Mouse (Mus musculus) hindbrain, embryonic 14.5 days (tissue): ENCODE results near the gene Ppp1r16b. TPM values are rescaled to one million over a fixed set of nuclear protein-coding genes. Genes with fewer than 3 reads are reported as not detected.

ENCODE experiments used
- ATAC-seq: fragments of 200-750 bp; cut with Nextera tagmentation; 2 replicates; pipeline ENCODE4 v1.8.0; 2017; ENCODE audit warnings: moderate number of reproducible peaks, mild to moderate bottlenecking, moderate TSS enrichment, moderate library complexity; ENCODE audit not compliant: low FRiP score
- DNase-seq: peaks from one replicate; pipeline ENCODE4 v3.0.0-alpha.2; 2015; ENCODE audit warnings: low spot score
- H3K27ac ChIP-seq: fragments of 300-500 bp; sonication (generic); 2 replicates; pipeline ENCODE4 v1.5.1; 2014; ENCODE audit warnings: mild to moderate bottlenecking, moderate library complexity
- H3K27me3 ChIP-seq: fragments of 300-500 bp; sonication (generic); 2 replicates; pipeline ENCODE4 v1.6.1; 2014; ENCODE audit warnings: mild to moderate bottlenecking, low read length, mixed read lengths; ENCODE audit not compliant: control insufficient read depth, insufficient read depth
- H3K36me3 ChIP-seq: fragments of 300-500 bp; sonication (generic); replicated peaks from 2 replicates; pipeline ENCODE4 v1.6.1; 2014; ENCODE audit not compliant: control insufficient read depth, insufficient read depth
- H3K4me1 ChIP-seq: fragments of 300-500 bp; sonication (generic); replicated peaks from 2 replicates; pipeline ENCODE4 v1.6.1; 2014; ENCODE audit warnings: antibody characterized with exemption, low read length, mixed read lengths; ENCODE audit not compliant: control insufficient read depth, insufficient read depth
- H3K4me2 ChIP-seq: fragments of 300-500 bp; sonication (generic); replicated peaks from 2 replicates; pipeline ENCODE4 v1.6.1; 2014; ENCODE audit warnings: mild to moderate bottlenecking, moderate library complexity
- H3K4me3 ChIP-seq: fragments of 300-500 bp; sonication (generic); replicated peaks from 2 replicates; pipeline ENCODE4 v1.5.1; 2014; ENCODE audit warnings: mild to moderate bottlenecking, low read length
- H3K9ac ChIP-seq: fragments of 300-500 bp; sonication (generic); 2 replicates; pipeline ENCODE4 v1.6.1; 2014
- H3K9me3 ChIP-seq: fragments of 300-500 bp; sonication (generic); 2 replicates; pipeline ENCODE4 v1.6.1; 2016; ENCODE audit warnings: low read length; ENCODE audit not compliant: control insufficient read depth
- WGBS: fragments of 180-500 bp; shearing (Covaris S2); extraction: QIAGEN DNeasy Blood & Tissue Kit; methylation state at CpG from one replicate; pipeline ENCODE4 v1.1.7; 2014; 5-methylcytosine and 5-hydroxymethylcytosine counted together
- polyA plus RNA-seq: library from polyadenylated mRNA; unstranded; fragments of >200 nt; fragmentation: Nextera tagmentation; extraction: Ambion mirVana; gene quantifications from 2 replicates; pipeline ENCODE4 v1.2.1, GENCODE M21; 2014

Ppp1r16b gene
- polyA plus RNA-seq: 20.0 and 20.8 TPM in 2 replicates

- Histone ChIP-seq H3K4me2 (no peak within 1 kb of the TSS), H3K9ac (no peak within 1 kb of the TSS), H3K27me3 (peaks cover 11% of the 10 kb centered on the region), H3K36me3 (no peaks in the 10 kb centered on the region), H3K4me3 (no peak within 1 kb of the TSS), H3K9me3 (no peaks in the 10 kb centered on the region), H3K27ac (no peak within 1 kb of the TSS), H3K4me1 (0 out of 2 replicates have a peak, but pooled peaks cover 10% of the 10 kb centered on the region)
- WGBS: 73% methylated on average over 4 of the region's 4 CpGs
- ATAC-seq (no peak), DNase-seq (no peak)
Measured at GRCm38 (mm10) chr2:158665098-158665497, at the start of gene Ppp1r16b. Gene Ppp1r16b, plus strand, starts transcription at chr2:158665398.

DNA sequence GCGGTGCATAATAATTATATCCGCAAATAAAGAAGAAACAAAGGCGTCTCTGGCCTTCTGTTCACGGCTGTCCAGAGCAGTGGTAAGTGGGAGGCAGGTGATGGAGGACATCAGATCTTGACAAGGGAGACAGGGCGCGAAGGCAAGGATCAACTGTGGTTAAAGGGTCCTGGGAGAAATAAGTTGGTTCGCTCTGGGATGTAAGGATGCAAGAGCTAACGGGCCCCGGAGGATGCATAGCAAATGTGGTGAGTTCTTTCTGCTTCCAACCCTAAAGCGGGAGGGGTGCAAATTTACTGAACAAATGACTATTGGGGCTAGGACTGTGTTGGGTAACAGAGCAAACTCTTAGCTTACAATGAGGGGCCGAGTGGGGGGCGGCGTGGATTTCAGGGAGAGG is 49.5 kb upstream of the Ppp1r16b start:
- H3K27me3 ChIP-seq: peaks cover 80% of the 10 kb centered on the region
- H3K27ac ChIP-seq: peak overlapping the region; percentile 97
- H3K4me3 ChIP-seq: peak overlapping the region; percentile 54
- WGBS: 2% methylated on average over 13 of the region's 13 CpGs
- ATAC-seq (no peak), DNase-seq (no peak)
- H3K9me3 ChIP-seq: no peaks in the 10 kb centered on the region
- 0 out of 2 replicates have a peak, but pooled peaks cover 7% of the 10 kb centered on the region for H3K36me3 ChIP-seq
- H3K4me1 ChIP-seq: peaks cover 11% of the 10 kb centered on the region; the same call in 1 of the 2 replicates
- H3K4me2 ChIP-seq: peak overlapping the region; percentile 66
- H3K9ac ChIP-seq: peak overlapping the region; percentile 89

- peaks cover 74% of the 10 kb centered on the region for H3K27me3 ChIP-seq
- H3K9me3 ChIP-seq: no peaks in the 10 kb centered on the region
- peak overlapping the region; percentile 66 for H3K4me2 ChIP-seq
- 0 out of 2 replicates have a peak, but pooled peaks cover 7% of the 10 kb centered on the region for H3K36me3 ChIP-seq
- peak overlapping the region; percentile 54 for H3K4me3 ChIP-seq
- 0% methylated on average over 12 of the region's 12 CpGs for WGBS
- DNase-seq (peak; percentile 63), ATAC-seq (peak; percentile 64)
- peaks cover 11% of the 10 kb centered on the region; the same call in 1 of the 2 replicates for H3K4me1 ChIP-seq
- peak overlapping the region; percentile 89 for H3K9ac ChIP-seq
- peak overlapping the region; percentile 97 for H3K27ac ChIP-seq
Measured at GRCm38 (mm10) chr2:158616296-158616695, 48.9 kb upstream of the Ppp1r16b start.

- peaks cover 69% of the 10 kb centered on the region for H3K27me3 ChIP-seq
- peak overlapping the region; percentile 66 for H3K4me2 ChIP-seq
- 0 out of 2 replicates have a peak, but pooled peaks cover 7% of the 10 kb centered on the region for H3K36me3 ChIP-seq
- peak overlapping the region; percentile 54 for H3K4me3 ChIP-seq
- H3K4me1 ChIP-seq: peaks cover 11% of the 10 kb centered on the region; the same call in 1 of the 2 replicates
- DNase-seq: no peak
- no peaks in the 10 kb centered on the region for H3K9me3 ChIP-seq
- H3K9ac ChIP-seq: peak overlapping the region; percentile 89
- ATAC-seq: peak; percentile 11; the same call in 1 of the 2 replicates
- WGBS: 5% methylated on average over 11 of the region's 11 CpGs
- H3K27ac ChIP-seq: peak overlapping the region; percentile 97
Measured at GRCm38 (mm10) chr2:158616790-158617189, 48.4 kb upstream of the Ppp1r16b start.

- Histone ChIP-seq H3K4me3 (peak within 1 kb of the TSS; percentile 72), H3K36me3 (peaks cover 17% of the 10 kb centered on the region), H3K27me3 (no peaks in the 10 kb centered on the region), H3K27ac (peak within 1 kb of the TSS; percentile 86), H3K9ac (peak within 1 kb of the TSS; percentile 69), H3K4me2 (peak within 1 kb of the TSS; percentile 71), H3K4me1 (peaks cover 15% of the 10 kb centered on the region), H3K9me3 (no peaks in the 10 kb centered on the region)
- under 1% methylated on average over 39 of the region's 39 CpGs for WGBS
- DNase-seq (peak; percentile 94), ATAC-seq (peak; percentile 93)
Measured at GRCm38 (mm10) chr2:158624718-158625222, 40.4 kb upstream of the Ppp1r16b start, which contains the start of gene Actr5. Gene Actr5, plus strand, starts transcription at chr2:158624888.

- H3K27me3 ChIP-seq: no peaks in the 10 kb centered on the region
- peak overlapping the region; percentile 86 for H3K27ac ChIP-seq
- under 1% methylated on average over 34 of the region's 44 CpGs for WGBS
- peaks cover 21% of the 10 kb centered on the region for H3K36me3 ChIP-seq
- H3K9ac ChIP-seq: peak overlapping the region; percentile 69
- H3K4me2 ChIP-seq: peak overlapping the region; percentile 71
- ATAC-seq (peak; percentile 52; the same call in 1 of the 2 replicates), DNase-seq (no peak)
- H3K9me3 ChIP-seq: no peaks in the 10 kb centered on the region
- peaks cover 15% of the 10 kb centered on the region for H3K4me1 ChIP-seq
- peak overlapping the region; percentile 72 for H3K4me3 ChIP-seq
Measured at GRCm38 (mm10) chr2:158625231-158625630, 40.0 kb upstream of the Ppp1r16b start.

GRCm38 (mm10) chr2:158625697-158626096 is 39.5 kb upstream of the Ppp1r16b start:
- Histone ChIP-seq H3K27ac (no peak overlapping the region), H3K4me3 (peak overlapping the region; percentile 72), H3K36me3 (peaks cover 23% of the 10 kb centered on the region), H3K27me3 (no peaks in the 10 kb centered on the region), H3K9me3 (no peaks in the 10 kb centered on the region), H3K4me1 (peaks cover 15% of the 10 kb centered on the region), H3K4me2 (peak overlapping the region; percentile 71), H3K9ac (peak overlapping the region; percentile 69)
- DNase-seq: no peak
- ATAC-seq: no peak
- 42% methylated on average over 8 of the region's 8 CpGs for WGBS

DNA sequence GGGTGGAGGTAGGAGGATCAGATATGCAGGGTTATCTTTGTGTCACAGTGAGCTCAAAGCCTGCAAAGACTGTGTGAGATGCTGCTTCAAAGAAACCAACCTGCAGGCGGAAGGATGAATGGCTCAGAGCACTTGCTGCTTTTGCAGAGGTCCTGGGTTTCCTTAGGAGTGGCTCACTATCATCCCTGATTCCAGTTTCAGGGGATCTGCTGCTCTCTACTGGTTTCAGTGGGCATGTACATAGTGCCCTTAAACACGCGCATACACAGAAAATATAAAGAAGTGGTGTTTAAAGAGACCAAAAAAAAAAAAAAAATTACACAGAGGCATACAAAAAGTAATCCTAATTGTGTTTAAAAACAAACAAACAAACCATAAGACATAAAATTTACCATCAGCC is 36.3 kb upstream of the Ppp1r16b start:
- WGBS: 73% methylated on average over 3 of the region's 3 CpGs
- peak; percentile 67 for DNase-seq

DNA sequence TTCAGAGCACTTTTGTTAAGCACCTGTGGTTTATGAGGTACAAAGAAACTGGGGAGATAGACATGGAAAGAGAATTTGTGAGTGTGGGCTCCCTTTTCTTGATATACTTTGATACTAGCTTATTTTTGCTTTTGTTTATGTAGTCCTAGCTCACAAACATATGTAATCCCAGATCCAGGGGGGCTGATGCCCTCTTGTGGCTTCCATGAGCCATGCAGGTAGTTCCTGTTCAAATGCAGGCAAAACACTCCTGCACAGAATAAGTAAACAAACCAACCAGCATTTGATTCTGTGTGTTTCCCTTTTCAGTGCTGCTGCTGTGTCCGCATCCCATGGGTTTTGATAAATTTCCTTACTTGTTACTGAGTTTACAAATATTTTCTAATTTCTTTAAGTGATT is 35.8 kb upstream of the Ppp1r16b start:
- 74% methylated on average over 1 of the region's 1 CpGs for WGBS
- Histone ChIP-seq H3K9me3 (no peaks in the 10 kb centered on the region), H3K27me3 (no peaks in the 10 kb centered on the region), H3K4me3 (no peak overlapping the region), H3K4me2 (no peak overlapping the region), H3K27ac (no peak overlapping the region), H3K4me1 (peaks cover 15% of the 10 kb centered on the region), H3K36me3 (peaks cover 58% of the 10 kb centered on the region), H3K9ac (no peak overlapping the region)
- ATAC-seq (no peak), DNase-seq (peak; percentile 78)

More for the DNA sequence above, 36.3 kb upstream of the Ppp1r16b start:
- Histone ChIP-seq H3K4me2 (no peak overlapping the region), H3K27ac (no peak overlapping the region), H3K9me3 (no peaks in the 10 kb centered on the region), H3K4me1 (peaks cover 15% of the 10 kb centered on the region), H3K4me3 (no peak overlapping the region), H3K27me3 (no peaks in the 10 kb centered on the region), H3K9ac (no peak overlapping the region), H3K36me3 (peaks cover 55% of the 10 kb centered on the region)
- ATAC-seq: no peak
